Mouse (Mus musculus) kidney, adult 11 months (tissue): ENCODE measurements around the gene Mid1.
"Not testable (repeated sequence)": the region's sequence is repeated elsewhere in the genome, so short reads cannot be mapped to it uniquely, and the experiment has no call there.

Experiments used
- DNase-seq: peaks from one replicate; pipeline ENCODE4 v3.0.0; 2022

Gene Mid1

GRCm38 (mm10) chrX:169988571-169989218, 303.7 kb downstream of the Mid1 start:
- peak; percentile 12 for DNase-seq

GRCm38 (mm10) chrX:169989219-169989595, 304.2 kb downstream of the Mid1 start:
- DNase-seq, result not testable (repeated sequence)

GRCm38 (mm10) chrX:169989691-169990631, 305.0 kb downstream of the Mid1 start:
- DNase-seq, result not testable (repeated sequence)

- DNase-seq, result peak; percentile 99
Measured at GRCm38 (mm10) chrX:169991128-169991873, 306.3 kb downstream of the Mid1 start.

GRCm38 (mm10) chrX:169992086-169992930, 307.3 kb downstream of the Mid1 start:
- not testable (repeated sequence) for DNase-seq

GRCm38 (mm10) chrX:169992951-169993547, 308.1 kb downstream of the Mid1 start:
- not testable (repeated sequence) for DNase-seq

GRCm38 (mm10) chrX:169994011-169994865, 309.2 kb downstream of the Mid1 start:
- not testable (repeated sequence) for DNase-seq

- DNase-seq, result not testable (repeated sequence)
Measured at GRCm38 (mm10) chrX:169994866-169995711, 310.1 kb downstream of the Mid1 start.

- not testable (repeated sequence) for DNase-seq
Measured at GRCm38 (mm10) chrX:169995909-169996521, 311.0 kb downstream of the Mid1 start.

- DNase-seq, result not testable (repeated sequence)
Measured at GRCm38 (mm10) chrX:169996926-169997325, 311.9 kb downstream of the Mid1 start.

- DNase-seq, result not testable (repeated sequence)
Measured at GRCm38 (mm10) chrX:169997456-169997853, 312.5 kb downstream of the Mid1 start.

- DNase-seq, result peak; percentile 100
Measured at GRCm38 (mm10) chrX:169997854-169998456, 313.0 kb downstream of the Mid1 start.

- DNase-seq, result not testable (repeated sequence)
Measured at GRCm38 (mm10) chrX:169998559-169999219, 313.7 kb downstream of the Mid1 start.

GRCm38 (mm10) chrX:169999226-169999883, 314.4 kb downstream of the Mid1 start:
- not testable (repeated sequence) for DNase-seq

- not testable (repeated sequence) for DNase-seq
Measured at GRCm38 (mm10) chrX:169999912-170000641, 315.1 kb downstream of the Mid1 start.

- DNase-seq, result not testable (repeated sequence)
Measured at GRCm38 (mm10) chrX:170000642-170001387, 315.8 kb downstream of the Mid1 start.
